Mouse (Mus musculus) left cerebral cortex, postnatal 10 days (tissue): ENCODE data around the gene Rab20. TPM values are rescaled to one million over a fixed set of nuclear protein-coding genes. Genes with fewer than 3 reads are reported as not detected.

Experiments used
- DNase-seq, 2 experiments: peaks; one replicate each; pipeline ENCODE4 v3.0.0; 2021 to 2022; ENCODE audit warnings: low spot score in 2 of 2, mixed read lengths in 1 of 2; ENCODE audit errors: extremely low spot score in 1 of 2
- intact Hi-C: fragments of 180-260 bp; cut with DNase I; formaldehyde crosslinking; loops from one replicate; pipeline ENCODE4 v1.15.1; 2025
- total RNA-seq, 2 experiments: library from RNA; stranded (reverse); gene quantifications; 2 replicates each; pipeline ENCODE4 v1.2.3; 2021

Rab20 gene
- total RNA-seq, 2 experiments from 2014 or later: 0.64 to 0.67 TPM

- no peak for DNase-seq
- intact Hi-C loops: no loop called here
These were observed 15.9 kb downstream of the Rab20 start for GRCm38 (mm10) chr8:11462641-11463040.

GRCm38 (mm10) chr8:11461847-11462246 is 16.7 kb downstream of the Rab20 start:
- intact Hi-C loops: no loop called here
- DNase-seq: no peak

GRCm38 (mm10) chr8:11460934-11461333 is 17.6 kb downstream of the Rab20 start:
- peak; percentile 32 to 87 for DNase-seq
- intact Hi-C loops: no loop called here

GRCm38 (mm10) chr8:11459016-11459415 is 19.5 kb downstream of the Rab20 start:
- intact Hi-C loops: no loop called here

DNA sequence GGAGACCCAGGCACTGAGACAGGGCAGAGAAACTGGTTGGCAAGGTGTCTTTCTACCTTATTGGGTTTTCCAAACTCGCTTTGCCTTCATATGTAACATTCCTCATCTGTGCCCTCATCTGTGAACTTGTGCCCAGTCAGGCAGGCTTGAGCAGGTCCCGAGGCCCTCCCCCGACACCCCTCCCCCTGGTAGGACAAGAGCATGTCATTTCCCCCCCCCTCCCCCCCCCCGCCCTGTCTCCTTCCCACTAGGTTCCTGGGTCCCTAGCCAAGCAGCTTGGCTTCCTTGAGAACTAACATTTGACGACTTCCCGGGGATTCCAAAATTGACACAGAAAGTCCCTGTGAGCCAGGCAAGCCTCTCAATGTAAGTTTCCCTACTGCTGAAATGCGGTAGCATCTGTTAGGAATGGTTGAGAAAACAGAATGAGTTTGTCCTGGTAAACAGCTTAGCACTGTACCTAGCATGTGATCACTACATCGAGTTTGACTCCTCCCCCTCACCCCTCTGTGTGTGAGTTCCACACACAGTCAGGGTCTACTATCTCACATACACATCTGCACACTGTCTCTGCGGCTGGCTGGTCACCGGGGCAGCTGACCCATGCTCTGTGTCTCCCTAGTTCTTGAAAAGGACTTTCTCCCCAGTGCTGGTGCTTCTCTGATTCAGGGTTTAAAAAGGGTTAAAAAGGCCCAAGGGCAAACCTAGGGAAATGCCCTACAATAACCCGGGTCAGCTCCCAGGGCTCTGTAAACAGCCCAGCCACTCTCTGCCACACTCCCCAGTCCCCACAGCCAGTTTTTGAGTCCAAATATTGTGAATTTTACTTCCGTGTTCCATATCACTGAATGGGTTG is 20.3 kb downstream of the Rab20 start:
- DNase-seq: no peak
- intact Hi-C loops: no loop called here

More at GRCm38 (mm10) chr8:11459016-11459415, 19.5 kb downstream of the Rab20 start:
- no peak for DNase-seq

DNA sequence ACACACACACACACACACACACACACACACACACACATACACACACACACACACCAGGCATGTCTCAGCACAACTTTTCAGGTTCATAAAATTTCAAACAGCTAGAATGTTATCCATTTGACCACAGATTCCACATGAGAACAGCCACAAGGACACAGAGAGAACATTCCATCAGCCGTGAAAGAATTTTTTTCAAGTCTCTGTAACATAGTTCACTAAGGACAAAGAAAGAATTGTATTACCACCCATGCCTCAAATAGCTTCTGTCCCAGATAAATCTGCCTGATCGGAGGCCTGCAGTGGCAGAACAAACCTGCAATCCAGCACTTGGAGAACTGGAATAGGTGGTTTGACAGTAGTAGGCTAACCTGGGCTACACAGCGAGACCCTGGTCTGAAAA is 21.2 kb downstream of the Rab20 start:
- DNase-seq: no peak
- intact Hi-C loops: no loop called here

- no peak for DNase-seq
- intact Hi-C loops: no loop called here
These were observed 24.3 kb downstream of the Rab20 start for GRCm38 (mm10) chr8:11454228-11454627.

- intact Hi-C loops: no loop called here
- no peak for DNase-seq
These were observed 25.5 kb downstream of the Rab20 start for GRCm38 (mm10) chr8:11452974-11453373.

DNA sequence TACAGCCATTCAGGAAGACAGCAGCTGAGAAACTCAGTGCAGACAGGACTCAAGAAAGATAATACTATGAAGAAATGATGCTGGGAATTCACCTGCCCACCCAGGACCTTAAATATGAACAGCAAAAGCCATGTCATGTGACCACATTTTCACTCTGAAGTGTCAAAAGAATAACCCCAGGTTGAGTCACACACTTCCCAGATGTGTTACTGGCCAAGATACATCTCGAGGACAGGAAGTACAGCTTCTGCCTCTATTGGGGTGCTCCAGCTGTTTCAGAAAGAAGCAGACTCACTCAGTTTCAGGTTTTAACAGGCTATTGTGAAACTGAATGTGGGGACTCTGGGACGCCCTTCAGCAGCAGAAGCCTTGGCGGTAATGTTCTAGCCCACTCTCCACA is 26.0 kb downstream of the Rab20 start:
- DNase-seq: no peak
- intact Hi-C loops: no loop called here

DNA sequence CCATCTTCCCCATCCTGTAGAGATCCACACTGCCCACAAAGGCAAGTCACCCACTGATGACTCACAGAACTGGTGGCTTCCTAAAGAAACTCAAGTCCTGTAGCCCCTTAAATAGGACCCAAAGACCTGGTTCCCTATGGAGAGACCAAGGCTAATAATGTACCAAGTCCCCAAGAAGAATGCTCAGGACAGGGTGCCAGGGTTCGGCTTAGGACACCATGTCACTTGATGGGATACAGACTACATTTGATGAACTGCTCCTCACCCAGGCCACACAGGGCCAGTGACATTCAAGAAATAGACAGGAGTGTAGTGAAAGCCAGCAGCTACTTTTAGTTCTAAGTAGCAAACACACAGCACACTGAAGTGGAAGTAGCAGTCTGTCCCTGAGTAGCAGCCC is 26.4 kb downstream of the Rab20 start:
- intact Hi-C loops: no loop called here
- no peak for DNase-seq

GRCm38 (mm10) chr8:11450184-11451113 is 28.1 kb downstream of the Rab20 start:
- DNase-seq: no peak
- intact Hi-C loops: loop anchor here (2.0 kb wide), 1 partner anchor 36 kb away; no protein-coding TSS in a partner anchor

GRCm38 (mm10) chr8:11447910-11448570 is 30.5 kb downstream of the Rab20 start:
- intact Hi-C loops: no loop called here
- no peak for DNase-seq

DNA sequence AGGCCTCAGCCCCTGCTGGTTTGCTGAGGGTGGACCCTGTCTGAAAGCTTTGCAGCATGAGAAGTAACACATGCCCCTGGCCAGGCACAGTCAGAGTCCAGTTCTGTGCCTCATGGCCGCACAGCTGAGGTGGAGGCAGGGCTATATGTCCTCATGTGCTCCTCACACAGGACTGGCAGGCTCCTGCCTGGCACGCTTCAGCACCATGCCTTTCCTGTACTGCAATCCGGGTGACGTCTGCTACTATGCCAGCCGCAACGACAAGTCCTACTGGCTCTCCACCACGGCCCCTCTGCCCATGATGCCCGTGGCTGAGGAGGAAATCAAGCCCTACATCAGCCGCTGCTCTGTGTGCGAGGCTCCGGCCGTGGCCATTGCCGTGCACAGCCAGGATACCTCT is 32.7 kb downstream of the Rab20 start:
- intact Hi-C loops: no loop called here
- no peak for DNase-seq

DNA sequence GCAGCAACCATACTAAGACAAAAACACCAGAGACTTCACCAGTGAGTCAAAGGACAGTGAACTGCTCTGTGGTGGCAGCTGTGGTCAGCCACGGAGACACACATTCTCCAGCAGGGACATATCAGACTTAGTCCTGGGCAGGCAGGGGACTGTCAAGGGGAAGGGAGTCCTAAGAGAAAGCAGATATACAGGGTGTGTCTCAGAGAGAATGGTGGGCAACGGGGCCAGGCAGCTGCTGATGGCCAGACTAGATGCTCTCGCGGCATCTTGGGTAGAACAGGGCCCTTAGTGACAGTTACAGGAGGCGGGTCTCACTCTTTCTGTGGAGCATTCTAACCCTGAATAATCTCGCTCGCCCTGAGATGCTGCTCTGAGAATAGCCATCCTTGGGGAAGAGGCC is 34.3 kb downstream of the Rab20 start:
- intact Hi-C loops: no loop called here

DNA sequence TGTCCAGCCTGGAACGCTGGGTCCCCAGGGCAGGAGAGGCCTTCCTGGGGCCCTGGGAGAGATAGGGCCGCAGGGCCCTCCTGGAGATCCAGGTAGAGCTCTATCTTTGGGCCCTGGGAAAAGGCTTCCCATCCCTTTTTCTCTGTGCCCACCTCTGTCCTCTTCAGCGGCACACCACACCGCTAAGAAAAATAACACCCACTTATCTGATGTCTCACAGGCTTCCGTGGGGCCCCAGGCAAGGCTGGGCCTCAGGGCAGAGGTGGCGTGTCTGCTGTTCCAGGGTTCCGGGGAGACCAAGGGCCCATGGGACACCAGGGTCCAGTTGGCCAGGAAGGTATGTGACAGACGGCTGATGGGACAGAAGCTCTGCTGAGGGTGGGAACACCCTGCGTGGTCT is 34.9 kb downstream of the Rab20 start:
- no peak for DNase-seq
- intact Hi-C loops: no loop called here

More for the DNA sequence above, 34.3 kb downstream of the Rab20 start:
- DNase-seq: no peak

GRCm38 (mm10) chr8:11441291-11441690 is 37.2 kb downstream of the Rab20 start:
- intact Hi-C loops: no loop called here
- DNase-seq: no peak

DNA sequence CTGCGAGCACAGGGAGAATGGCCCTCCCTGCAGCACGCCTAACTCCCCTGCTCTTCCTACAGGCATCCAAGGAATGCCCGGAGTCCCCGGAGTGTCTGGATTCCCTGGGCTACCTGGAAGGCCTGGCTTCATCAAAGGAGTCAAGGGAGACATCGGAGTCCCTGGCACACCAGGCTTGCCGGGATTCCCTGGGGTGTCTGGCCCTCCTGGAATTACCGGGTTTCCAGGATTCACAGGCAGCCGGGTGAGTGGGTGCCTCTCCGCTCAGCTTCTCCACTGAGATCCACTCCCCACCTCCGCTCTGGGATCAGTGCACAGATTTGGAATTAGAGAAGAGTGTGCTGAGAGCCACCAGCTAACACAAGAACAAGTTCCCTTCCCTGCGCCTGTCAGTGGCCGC is 40.6 kb downstream of the Rab20 start:
- DNase-seq: no peak
- intact Hi-C loops: no loop called here

DNA sequence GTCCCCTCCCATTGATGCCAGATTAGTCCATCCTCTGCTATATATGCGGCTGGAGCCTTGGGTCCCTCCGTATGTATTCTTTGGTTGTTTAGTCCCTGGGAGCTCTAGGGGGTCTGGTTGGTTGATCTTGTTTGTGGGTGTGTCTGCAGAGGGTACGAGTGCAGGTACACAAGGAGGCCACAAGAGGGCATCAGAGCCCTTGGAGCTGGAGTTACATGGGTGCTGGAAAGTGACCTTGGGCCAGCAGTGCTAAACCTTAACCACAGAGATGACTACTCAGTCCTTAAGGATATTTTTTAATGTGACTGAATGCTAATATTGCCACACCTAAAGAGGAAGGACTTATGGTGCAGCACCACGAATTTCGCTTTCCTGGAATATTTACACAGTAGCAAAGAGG is 47.8 kb downstream of the Rab20 start:
- intact Hi-C loops: no loop called here
- DNase-seq: no peak

GRCm38 (mm10) chr8:11423091-11423490 is 55.4 kb downstream of the Rab20 start:
- intact Hi-C loops: loop anchor here (10.0 kb wide), 1 partner anchor 192 kb away; no protein-coding TSS in a partner anchor
- DNase-seq: no peak
